Mouse (Mus musculus) gastrocnemius, postnatal 25 days (tissue): Measurements from ENCODE around the gene Olfr898. TPM values are rescaled to one million over a fixed set of nuclear protein-coding genes. Genes with fewer than 3 reads are reported as not detected.

Source experiments
- DNase-seq: peaks from one replicate; pipeline ENCODE4 v3.0.0; 2022
- long read RNA-seq, 2 experiments: library from polyadenylated mRNA; stranded (forward); transcript quantifications; one replicate each; pipeline ENCODE4 v2.0.0; 2021
- total RNA-seq, 2 experiments: library from RNA; stranded (reverse); gene quantifications; 1 replicate in 1 of 2; 2 replicates in 1 of 2; pipeline ENCODE4 v1.2.3; 2021

The Olfr898 gene
- not detected for total RNA-seq
- long read RNA-seq, experiment 1: 0 reads
- long read RNA-seq, experiment 2: 0 reads

GRCm38 (mm10) chr9:38348111-38348510 lies at the start of gene Olfr898:
Olfr898 (plus strand) TSS chr9:38348411.
- DNase-seq: no peak

GRCm38 (mm10) chr9:38328760-38329159 lies 19.5 kb upstream of the Olfr898 start, which contains the start of gene Olfr25:
Olfr25 (plus strand) TSS chr9:38329060.
- DNase-seq: no peak

GRCm38 (mm10) chr9:38366596-38366995 lies 18.4 kb downstream of the Olfr898 start, which contains the start of gene Olfr250:
Olfr250 (plus strand) TSS chr9:38366896.
- DNase-seq: no peak

GRCm38 (mm10) chr9:38376786-38377185 lies 28.6 kb downstream of the Olfr898 start, which contains the start of gene Olfr251:
Olfr251 (plus strand) TSS chr9:38377086.
- DNase-seq: no peak

GRCm38 (mm10) chr9:38401398-38401797 lies 53.2 kb downstream of the Olfr898 start, which contains the start of gene Olfr147:
Olfr147 (plus strand) TSS chr9:38401698.
- no peak for DNase-seq

Other genes starting within 250 kb of the Olfr898 start
- gene Olfr888, start 240.3 kb upstream of the Olfr898 start, total RNA-seq: not detected
- not detected for gene Olfr889, start 233.2 kb upstream of the Olfr898 start, total RNA-seq
- not detected for gene Olfr890, start 205.9 kb upstream of the Olfr898 start, total RNA-seq
- not detected for gene Olfr891, start 167.6 kb upstream of the Olfr898 start, total RNA-seq
- gene Olfr893, start 140.0 kb upstream of the Olfr898 start, total RNA-seq: not detected
- not detected for gene Olfr894, start 130.4 kb upstream of the Olfr898 start, total RNA-seq
- gene Olfr143, start 95.6 kb upstream of the Olfr898 start, total RNA-seq: not detected
- gene Olfr895, start 80.6 kb upstream of the Olfr898 start, total RNA-seq: not detected
- not detected for gene Olfr896-ps1, start 57.3 kb upstream of the Olfr898 start, total RNA-seq
- gene Olfr25, start 19.4 kb upstream of the Olfr898 start, total RNA-seq: not detected
- gene Olfr250, start 18.5 kb downstream of the Olfr898 start, total RNA-seq: not detected
- gene Olfr251, start 28.7 kb downstream of the Olfr898 start, total RNA-seq: not detected
- gene Olfr147, start 53.3 kb downstream of the Olfr898 start, total RNA-seq: not detected
- not detected for gene Olfr901, start 81.0 kb downstream of the Olfr898 start, total RNA-seq
- not detected for gene Olfr902, start 99.2 kb downstream of the Olfr898 start, total RNA-seq
- not detected for gene Olfr904, start 114.7 kb downstream of the Olfr898 start, total RNA-seq
- not detected for gene Olfr905, start 122.7 kb downstream of the Olfr898 start, total RNA-seq
- gene Olfr906, start 138.7 kb downstream of the Olfr898 start, total RNA-seq: not detected
- not detected for gene Olfr907, start 147.4 kb downstream of the Olfr898 start, total RNA-seq
- not detected for gene Olfr911-ps1, start 173.2 kb downstream of the Olfr898 start, total RNA-seq
- gene Olfr910, start 189.4 kb downstream of the Olfr898 start, total RNA-seq: not detected
- gene Olfr912, start 231.8 kb downstream of the Olfr898 start, total RNA-seq: not detected
- gene Olfr913, start 244.3 kb downstream of the Olfr898 start, total RNA-seq: not detected